Mouse (Mus musculus) subcutaneous adipose tissue, adult 2 months (tissue): Measurements from ENCODE around the gene Npr1. TPM values are rescaled to one million over a fixed set of nuclear protein-coding genes. Genes with fewer than 3 reads are reported as not detected.

Experiments used
- polyA plus RNA-seq: library from polyadenylated mRNA; depleted of rRNA; stranded (reverse); fragments of >200 nt; gene quantifications from 2 replicates; pipeline ENCODE4 v1.2.3, GENCODE M21; 2012; ENCODE audit warnings: low replicate concordance; rRNA removed

Npr1 gene
- polyA plus RNA-seq = 104 and 143 TPM in 2 replicates

DNA sequence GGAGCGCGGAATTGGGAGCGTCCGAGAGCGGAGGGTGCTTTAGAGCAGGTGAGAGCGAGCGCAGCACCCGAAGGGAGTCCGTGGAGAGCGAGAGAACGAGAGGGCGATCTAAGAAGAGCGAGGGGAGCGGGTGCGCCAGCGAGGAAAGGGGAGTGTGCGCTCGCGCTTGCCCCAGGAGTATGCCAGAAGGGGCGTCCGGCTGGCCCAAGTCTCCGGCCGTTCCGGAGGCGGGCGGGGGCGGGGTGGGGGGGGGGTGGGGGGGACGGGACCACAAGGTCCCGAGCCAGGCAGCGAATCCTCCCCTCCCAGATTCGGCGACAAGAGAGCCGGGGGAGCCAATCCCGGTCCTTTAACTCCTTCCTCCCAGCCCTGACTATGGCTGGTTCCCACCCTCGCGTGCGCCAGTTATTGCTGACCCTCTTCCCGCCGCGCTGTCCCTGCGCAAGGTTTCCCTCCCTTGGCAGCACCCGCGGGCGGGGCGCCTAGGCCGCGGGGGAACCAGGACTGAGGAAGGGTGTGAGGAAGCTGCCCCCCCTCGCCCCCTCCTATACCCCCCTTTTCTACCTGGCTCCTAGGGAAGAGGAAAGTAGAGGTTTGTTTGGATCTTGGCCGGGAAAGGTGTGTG is at the start of gene Npr1:
TSS of gene Npr1 (minus strand) at position 181 of the 625 bp plus-strand sequence.

DNA sequence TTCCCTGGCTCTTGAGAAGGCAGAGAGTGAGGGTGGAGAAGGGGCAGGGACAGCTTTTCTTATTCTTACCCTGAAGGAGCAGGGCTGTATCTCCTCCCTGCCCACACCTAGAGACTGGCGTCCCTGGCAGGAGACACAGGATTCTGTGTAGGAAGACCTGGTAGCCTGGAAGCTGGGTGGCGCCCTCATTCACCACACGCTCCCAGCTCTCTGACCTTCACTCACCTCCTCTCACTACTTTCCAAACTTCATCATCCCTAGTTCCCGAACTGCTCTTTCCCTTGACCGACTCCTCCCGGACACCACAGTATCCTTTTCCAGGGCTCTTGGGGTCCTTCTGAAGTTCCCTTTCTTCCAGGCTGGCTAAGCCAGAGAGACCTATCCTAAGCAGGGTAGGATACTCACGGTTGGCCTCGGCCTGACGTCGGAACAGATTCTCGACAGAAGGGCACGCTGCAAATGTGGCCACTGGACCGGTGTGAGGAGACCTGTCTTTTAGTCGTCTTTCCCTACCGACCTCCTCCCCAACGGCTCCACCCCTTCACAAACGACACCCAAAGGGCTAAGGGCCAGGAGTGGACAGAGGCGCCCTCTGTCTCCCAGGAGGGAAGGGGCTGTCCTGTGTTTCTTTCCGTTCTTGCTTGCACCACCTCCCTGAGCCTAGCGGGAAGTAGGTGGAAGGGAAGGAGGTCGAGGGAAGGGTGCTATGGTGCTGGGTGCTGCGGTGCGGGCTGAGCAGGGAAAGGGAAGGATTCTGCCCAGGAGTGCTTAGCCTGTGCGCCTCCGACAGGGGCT is 48.3 kb upstream of the Npr1 start, which contains the start of the genes S100a1 and S100a13:
TSS of gene S100a1 (minus strand) at position 597 of the 795 bp plus-strand sequence.
TSS of gene S100a13 (plus strand) at position 640 of the 795 bp plus-strand sequence.

DNA sequence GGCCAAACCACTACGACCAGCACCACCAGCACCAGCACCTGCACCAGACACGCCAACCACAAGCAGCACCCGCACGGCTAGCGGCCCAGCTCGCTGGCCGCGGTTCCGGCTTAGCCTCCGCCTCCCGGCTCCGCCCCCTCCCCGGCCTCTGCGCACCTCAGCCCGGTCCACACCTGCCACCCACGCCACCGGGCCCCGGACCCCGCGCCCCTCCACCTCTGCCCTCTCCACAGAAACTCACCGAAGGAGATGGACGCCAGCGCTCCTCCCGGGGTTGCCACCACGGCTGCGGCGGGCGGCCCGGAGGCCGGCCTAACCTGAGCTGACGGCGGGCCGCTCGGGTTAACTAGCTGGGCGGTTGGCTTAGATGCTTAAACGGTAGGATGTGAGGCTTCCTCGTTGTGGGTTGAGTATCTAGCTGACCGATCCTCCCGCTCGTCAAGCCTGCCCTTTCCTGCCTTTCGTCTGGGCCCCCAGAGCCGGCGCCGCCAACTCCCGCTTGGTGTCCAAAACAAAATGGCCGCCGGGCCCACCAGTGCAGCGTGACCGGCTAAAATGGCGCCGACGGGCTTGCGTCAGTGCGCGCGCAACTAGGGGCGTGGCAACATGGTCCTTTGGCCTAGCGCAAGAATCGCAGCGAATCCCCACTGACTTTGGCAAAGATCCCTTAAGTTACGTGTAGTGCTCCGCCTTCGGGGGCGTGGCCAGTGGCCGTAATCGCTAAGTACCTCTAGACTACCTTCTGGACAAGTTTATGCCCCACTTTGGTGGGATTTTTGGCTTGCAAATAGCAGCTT is 43.5 kb upstream of the Npr1 start, which contains the start of gene Chtop:
TSS of gene Chtop (minus strand) at position 549 of the 797 bp plus-strand sequence.

DNA sequence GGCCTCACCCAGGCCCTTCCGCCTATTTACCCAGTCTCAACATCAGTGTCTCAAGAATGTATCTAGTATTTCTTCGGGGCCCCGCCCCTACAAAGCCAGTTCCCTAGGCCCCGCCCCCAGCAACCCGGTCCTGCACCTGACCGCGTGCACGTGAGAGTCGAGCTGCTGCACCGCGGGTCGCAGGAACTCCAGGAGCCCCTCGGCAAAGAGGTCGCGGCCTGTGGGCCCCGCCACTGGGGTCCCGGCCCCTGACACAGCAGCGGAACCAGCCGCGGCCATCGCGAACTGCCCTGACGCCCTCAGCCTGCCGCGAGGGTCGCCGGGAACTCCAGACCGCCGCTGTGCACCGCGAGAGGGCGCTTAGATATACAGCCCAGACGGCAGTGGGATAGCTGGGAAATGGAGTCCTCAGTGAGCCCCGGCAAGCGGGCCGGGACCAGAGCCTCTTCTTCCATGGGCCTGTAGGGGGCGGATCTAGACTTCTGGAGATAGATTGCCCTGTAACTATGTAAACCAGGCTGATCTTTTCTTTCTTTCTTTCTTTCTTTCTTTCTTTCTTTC is 25.1 kb upstream of the Npr1 start, which contains the start of gene Snapin:
TSS of gene Snapin (minus strand) at position 338 of the 561 bp plus-strand sequence.

DNA sequence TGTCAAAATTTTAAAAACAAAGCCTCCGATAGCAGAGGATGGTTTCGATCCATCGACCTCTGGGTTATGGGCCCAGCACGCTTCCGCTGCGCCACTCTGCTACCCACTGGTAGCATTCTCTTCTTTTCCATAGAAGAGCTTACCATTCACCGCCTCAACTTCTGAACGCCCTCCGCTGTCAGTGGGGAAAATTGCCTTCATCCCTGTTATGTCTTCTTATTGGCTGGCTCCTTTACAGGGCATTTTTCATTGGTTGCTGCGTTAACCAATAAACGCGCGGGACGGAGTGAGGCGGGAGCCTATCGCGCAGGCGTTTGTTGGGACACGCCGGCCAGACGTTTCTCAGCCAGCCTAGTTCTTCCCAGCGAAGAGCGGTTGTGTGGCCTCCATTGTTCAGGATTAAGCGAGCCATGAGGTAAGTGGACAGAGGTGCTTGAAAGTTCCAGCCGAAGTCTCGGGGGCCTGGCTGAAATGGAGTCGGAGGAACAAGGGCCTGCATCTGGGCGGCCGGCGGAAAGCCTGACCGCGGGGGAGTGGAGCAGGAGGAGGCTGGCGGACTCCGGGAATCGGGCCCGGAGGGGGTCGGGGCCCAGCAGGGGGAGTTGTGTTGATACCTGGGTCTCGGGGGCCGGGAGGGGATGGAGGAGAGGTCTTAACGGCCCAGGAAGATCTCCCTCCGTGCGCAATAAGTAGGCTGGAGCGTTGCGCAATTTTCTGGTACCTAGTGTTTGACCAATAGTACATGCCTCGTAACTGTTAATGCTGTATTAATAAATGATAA is 10.4 kb upstream of the Npr1 start, which contains the start of gene Ilf2:
TSS of gene Ilf2 (plus strand) at position 296 of the 781 bp plus-strand sequence.

DNA sequence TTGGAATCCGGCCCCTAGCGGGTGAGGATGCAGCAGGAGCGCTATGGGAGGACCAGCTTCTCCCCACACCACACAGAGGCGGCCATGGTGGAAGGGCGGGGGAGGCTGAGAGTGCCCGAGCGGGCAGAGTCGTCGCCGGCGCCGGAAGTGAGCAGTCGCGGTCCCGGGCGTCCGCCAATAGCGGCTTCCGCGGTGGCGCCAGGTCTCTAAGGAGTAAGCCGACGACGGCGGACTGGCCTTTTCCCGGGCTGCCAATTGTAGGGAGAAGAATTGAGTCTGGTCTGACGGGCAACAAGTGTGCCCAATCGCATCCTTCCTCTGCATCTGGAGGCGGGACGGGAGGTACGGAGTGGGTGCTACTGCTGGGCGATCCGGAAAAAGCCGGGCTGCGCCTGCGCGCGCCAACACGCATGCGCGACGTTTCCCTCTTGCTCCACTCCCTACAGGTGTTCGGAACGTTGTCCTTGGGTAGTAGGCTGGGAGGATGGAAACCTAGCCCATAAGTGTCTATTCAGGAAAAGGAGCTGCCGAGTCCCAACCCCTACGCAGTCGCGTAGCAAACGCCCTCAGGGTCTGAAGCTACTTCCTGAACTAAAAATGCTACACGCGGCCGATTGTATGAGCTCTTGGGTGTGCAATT is 32.2 kb downstream of the Npr1 start, which contains the start of gene Ints3:
TSS of gene Ints3 (minus strand) at position 242 of the 640 bp plus-strand sequence.

Other genes starting within 250 kb of the Npr1 start
- 66.6 and 78.7 TPM in 2 replicates for gene Jtb, start 234.3 kb downstream of the Npr1 start, polyA plus RNA-seq
- 1.4 and 2.9 TPM in 2 replicates for gene Creb3l4, start 222.4 kb downstream of the Npr1 start, polyA plus RNA-seq
- gene Slc39a1, start 217.7 kb downstream of the Npr1 start, polyA plus RNA-seq = 123 and 129 TPM in 2 replicates
- 49.7 and 72.4 TPM in 2 replicates for gene Crtc2, start 211.7 kb downstream of the Npr1 start, polyA plus RNA-seq
- 21.1 and 31.2 TPM in 2 replicates for gene Dennd4b, start 200.7 kb downstream of the Npr1 start, polyA plus RNA-seq
- 21.2 and 31.8 TPM in 2 replicates for gene Gatad2b, start 172.7 kb downstream of the Npr1 start, polyA plus RNA-seq
- gene Slc27a3, start 75.9 kb downstream of the Npr1 start, polyA plus RNA-seq = 17.7 and 47.6 TPM in 2 replicates
- gene Ints3, start 32.2 kb downstream of the Npr1 start, polyA plus RNA-seq = 30.1 and 42.9 TPM in 2 replicates
- 21.6 and 39.3 TPM in 2 replicates for gene Ilf2, start 10.3 kb upstream of the Npr1 start, polyA plus RNA-seq
- gene Snapin, start 25.2 kb upstream of the Npr1 start, polyA plus RNA-seq = 45.0 and 49.4 TPM in 2 replicates
- gene Chtop, start 43.6 kb upstream of the Npr1 start, polyA plus RNA-seq = 31.3 and 57.5 TPM in 2 replicates
- 163 and 272 TPM in 2 replicates for gene S100a1, start 48.5 kb upstream of the Npr1 start, polyA plus RNA-seq
- gene S100a13, start 48.6 kb upstream of the Npr1 start, polyA plus RNA-seq = 81.9 and 200 TPM in 2 replicates
- gene S100a14, start 61.0 kb upstream of the Npr1 start, polyA plus RNA-seq = 0.44 and 0.63 TPM in 2 replicates
- 177 and 190 TPM in 2 replicates for gene S100a16, start 71.4 kb upstream of the Npr1 start, polyA plus RNA-seq
- gene S100a3, start 94.7 kb upstream of the Npr1 start, polyA plus RNA-seq = 0.91 and 1.5 TPM in 2 replicates
- gene S100a2, start 124.4 kb upstream of the Npr1 start, polyA plus RNA-seq = not detected in 2 replicates
- gene Gm42674, start 136.0 kb upstream of the Npr1 start, polyA plus RNA-seq = not detected in 2 replicates
- gene S100a4, start 137.9 kb upstream of the Npr1 start, polyA plus RNA-seq = 33.3 and 67.9 TPM in 2 replicates
- gene S100a5, start 142.7 kb upstream of the Npr1 start, polyA plus RNA-seq = not detected in 2 replicates
- 547 and 573 TPM in 2 replicates for gene S100a6, start 147.0 kb upstream of the Npr1 start, polyA plus RNA-seq
- 0.90 and 2.8 TPM in 2 replicates for gene S100a7a, start 188.2 kb upstream of the Npr1 start, polyA plus RNA-seq
- gene S100a8, start 203.1 kb upstream of the Npr1 start, polyA plus RNA-seq = 4.7 and 4.8 TPM in 2 replicates
- gene S100a9, start 229.9 kb upstream of the Npr1 start, polyA plus RNA-seq = 0.63 and 3.0 TPM in 2 replicates